Mouse (Mus musculus): ENCODE measurements around the gene Rnf181. TPM values are rescaled to one million over a fixed set of nuclear protein-coding genes. Genes with fewer than 3 reads are reported as not detected.

Rnf181 gene
- polyA plus RNA-seq, 1 experiment from 2014 or later, result 96.9 TPM

GRCm38 (mm10) chr6:72360599-72360935 is 6.2 kb downstream of the Rnf181 start:
- H3K27me3 ChIP-seq (replicated peaks; ENCODE audit: control insufficient read depth, insufficient read depth, low read length), result no peaks in the 10 kb centered on the region
- no peaks in the 10 kb centered on the region for H3K9me3 ChIP-seq (ENCODE audit: control insufficient read depth, low read length)
- 48% methylated on average over 7 of the region's 7 CpGs for WGBS
- H3K27ac ChIP-seq (ENCODE audit: low read depth), result no peak overlapping the region
- no peak for DNase-seq (ENCODE audit: low spot score)
- H3K4me1 ChIP-seq (replicated peaks; ENCODE audit: control insufficient read depth, insufficient read depth, low read length), result peaks cover 23% of the 10 kb centered on the region
- no peak overlapping the region for H3K9ac ChIP-seq (ENCODE audit: low read length)
- H3K36me3 ChIP-seq (ENCODE audit: control insufficient read depth, insufficient read depth, low read length), result peaks cover 26% of the 10 kb centered on the region
- no peak for ATAC-seq (replicated peaks; ENCODE audit: low FRiP score, low TSS enrichment, low read depth)
- H3K4me2 ChIP-seq (ENCODE audit: low read length), result 0 out of 2 replicates have a peak overlapping the region, but pooled peaks have one; percentile 72
- H3K4me3 ChIP-seq (ENCODE audit: low read depth, low read length), result no peak overlapping the region

- peaks cover 23% of the 10 kb centered on the region for H3K4me1 ChIP-seq (replicated peaks; ENCODE audit: control insufficient read depth, insufficient read depth, low read length)
- no peak overlapping the region for H3K4me3 ChIP-seq (ENCODE audit: low read depth, low read length)
- DNase-seq (ENCODE audit: low spot score) (no peak), ATAC-seq (replicated peaks; ENCODE audit: low FRiP score, low TSS enrichment, low read depth) (no peak)
- no peaks in the 10 kb centered on the region for H3K9me3 ChIP-seq (ENCODE audit: control insufficient read depth, low read length)
- H3K9ac ChIP-seq (ENCODE audit: low read length), result no peak overlapping the region
- WGBS, result 71% methylated on average over 11 of the region's 11 CpGs
- H3K27me3 ChIP-seq (replicated peaks; ENCODE audit: control insufficient read depth, insufficient read depth, low read length), result no peaks in the 10 kb centered on the region
- no peak overlapping the region for H3K27ac ChIP-seq (ENCODE audit: low read depth)
- H3K36me3 ChIP-seq (ENCODE audit: control insufficient read depth, insufficient read depth, low read length), result peaks cover 26% of the 10 kb centered on the region
- H3K4me2 ChIP-seq (ENCODE audit: low read length), result no peak overlapping the region
Observed at GRCm38 (mm10) chr6:72359891-72360598, 6.7 kb downstream of the Rnf181 start.

- H3K36me3 ChIP-seq (ENCODE audit: control insufficient read depth, insufficient read depth, low read length), result peaks cover 26% of the 10 kb centered on the region
- H3K4me2 ChIP-seq (ENCODE audit: low read length), result no peak overlapping the region
- peaks cover 27% of the 10 kb centered on the region for H3K4me1 ChIP-seq (replicated peaks; ENCODE audit: control insufficient read depth, insufficient read depth, low read length)
- no peak overlapping the region for H3K9ac ChIP-seq (ENCODE audit: low read length)
- ATAC-seq (replicated peaks; ENCODE audit: low FRiP score, low TSS enrichment, low read depth) (no peak), DNase-seq (ENCODE audit: low spot score) (no peak)
- H3K4me3 ChIP-seq (ENCODE audit: low read depth, low read length), result no peak overlapping the region
- WGBS, result 64% methylated on average over 2 of the region's 2 CpGs
- H3K9me3 ChIP-seq (ENCODE audit: control insufficient read depth, low read length), result no peaks in the 10 kb centered on the region
- no peak overlapping the region for H3K27ac ChIP-seq (ENCODE audit: low read depth)
- H3K27me3 ChIP-seq (replicated peaks; ENCODE audit: control insufficient read depth, insufficient read depth, low read length), result no peaks in the 10 kb centered on the region
Observed at GRCm38 (mm10) chr6:72359343-72359742, 7.4 kb downstream of the Rnf181 start.

GRCm38 (mm10) chr6:72358086-72358764 is 8.5 kb downstream of the Rnf181 start:
- 88% methylated on average over 10 of the region's 10 CpGs for WGBS
- no peak overlapping the region for H3K4me2 ChIP-seq (ENCODE audit: low read length)
- no peak for DNase-seq (ENCODE audit: low spot score)

GRCm38 (mm10) chr6:72357164-72358079 is 9.3 kb downstream of the Rnf181 start:
- Histone ChIP-seq H3K4me3 (ENCODE audit: low read depth, low read length) (no peak overlapping the region), H3K4me1 (replicated peaks; ENCODE audit: control insufficient read depth, insufficient read depth, low read length) (peaks cover 31% of the 10 kb centered on the region), H3K9ac (ENCODE audit: low read length) (no peak overlapping the region), H3K27me3 (replicated peaks; ENCODE audit: control insufficient read depth, insufficient read depth, low read length) (no peaks in the 10 kb centered on the region), H3K4me2 (ENCODE audit: low read length) (no peak overlapping the region), H3K36me3 (ENCODE audit: control insufficient read depth, insufficient read depth, low read length) (peaks cover 26% of the 10 kb centered on the region), H3K27ac (ENCODE audit: low read depth) (no peak overlapping the region), H3K9me3 (ENCODE audit: control insufficient read depth, low read length) (no peaks in the 10 kb centered on the region)
- DNase-seq (ENCODE audit: low spot score) (no peak), ATAC-seq (replicated peaks; ENCODE audit: low FRiP score, low TSS enrichment, low read depth) (no peak)
- WGBS, result 59% methylated on average over 5 of the region's 5 CpGs

More at GRCm38 (mm10) chr6:72358086-72358764, 8.5 kb downstream of the Rnf181 start:
- peaks cover 26% of the 10 kb centered on the region for H3K36me3 ChIP-seq (ENCODE audit: control insufficient read depth, insufficient read depth, low read length)
- H3K9ac ChIP-seq (ENCODE audit: low read length), result no peak overlapping the region
- peaks cover 27% of the 10 kb centered on the region for H3K4me1 ChIP-seq (replicated peaks; ENCODE audit: control insufficient read depth, insufficient read depth, low read length)
- no peaks in the 10 kb centered on the region for H3K27me3 ChIP-seq (replicated peaks; ENCODE audit: control insufficient read depth, insufficient read depth, low read length)
- H3K27ac ChIP-seq (ENCODE audit: low read depth), result no peak overlapping the region
- ATAC-seq (replicated peaks; ENCODE audit: low FRiP score, low TSS enrichment, low read depth), result no peak
- no peaks in the 10 kb centered on the region for H3K9me3 ChIP-seq (ENCODE audit: control insufficient read depth, low read length)
- no peak overlapping the region for H3K4me3 ChIP-seq (ENCODE audit: low read depth, low read length)

GRCm38 (mm10) chr6:72356001-72356532 is 10.7 kb downstream of the Rnf181 start:
- peak overlapping the region; percentile 94 for H3K4me2 ChIP-seq (ENCODE audit: low read length)
- H3K4me3 ChIP-seq (ENCODE audit: low read depth, low read length), result peak overlapping the region; percentile 57
- 36% methylated on average over 8 of the region's 8 CpGs for WGBS
- no peak for DNase-seq (ENCODE audit: low spot score)
- H3K9me3 ChIP-seq (ENCODE audit: control insufficient read depth, low read length), result no peaks in the 10 kb centered on the region
- H3K9ac ChIP-seq (ENCODE audit: low read length), result peak overlapping the region; percentile 57
- H3K4me1 ChIP-seq (replicated peaks; ENCODE audit: control insufficient read depth, insufficient read depth, low read length), result peaks cover 27% of the 10 kb centered on the region
- no peaks in the 10 kb centered on the region for H3K27me3 ChIP-seq (replicated peaks; ENCODE audit: control insufficient read depth, insufficient read depth, low read length)
- H3K36me3 ChIP-seq (ENCODE audit: control insufficient read depth, insufficient read depth, low read length), result peaks cover 28% of the 10 kb centered on the region
- no peak for ATAC-seq (replicated peaks; ENCODE audit: low FRiP score, low TSS enrichment, low read depth)
- no peak overlapping the region for H3K27ac ChIP-seq (ENCODE audit: low read depth)

- Histone ChIP-seq H3K36me3 (ENCODE audit: control insufficient read depth, insufficient read depth, low read length) (peaks cover 36% of the 10 kb centered on the region), H3K9ac (ENCODE audit: low read length) (peak within 1 kb of the TSS; percentile 57), H3K9me3 (ENCODE audit: control insufficient read depth, low read length) (no peaks in the 10 kb centered on the region), H3K4me2 (ENCODE audit: low read length) (peak within 1 kb of the TSS; percentile 94), H3K4me3 (ENCODE audit: low read depth, low read length) (peak within 1 kb of the TSS; percentile 57), H3K27me3 (replicated peaks; ENCODE audit: control insufficient read depth, insufficient read depth, low read length) (no peaks in the 10 kb centered on the region), H3K27ac (ENCODE audit: low read depth) (no peak within 1 kb of the TSS), H3K4me1 (replicated peaks; ENCODE audit: control insufficient read depth, insufficient read depth, low read length) (peaks cover 20% of the 10 kb centered on the region)
- peak; percentile 91 for ATAC-seq (replicated peaks; ENCODE audit: low FRiP score, low TSS enrichment, low read depth)
- peak; percentile 85 for DNase-seq (ENCODE audit: low spot score)
- under 1% methylated on average over 63 of the region's 71 CpGs for WGBS
Observed at GRCm38 (mm10) chr6:72355066-72355911, 11.5 kb downstream of the Rnf181 start, which contains the start of gene Tmem150a. Gene Tmem150a (plus strand): TSS chr6:72355447.

Data from intestine, embryonic 14.5 days (tissue).